Mouse (Mus musculus) liver, embryonic 14.5 days (tissue): Measurements from ENCODE around the gene Metap2.

Experiments used
- CTCF ChIP-seq: IDR thresholded peaks from 2 replicates; pipeline ENCODE4 v1.5.1; 2016; ENCODE audit warnings: antibody characterized with exemption, low read depth, control low read depth
- EP300 ChIP-seq: IDR thresholded peaks from 2 replicates; pipeline ENCODE4 v1.6.1; 2016; ENCODE audit warnings: antibody characterized with exemption, low read depth

DNA sequence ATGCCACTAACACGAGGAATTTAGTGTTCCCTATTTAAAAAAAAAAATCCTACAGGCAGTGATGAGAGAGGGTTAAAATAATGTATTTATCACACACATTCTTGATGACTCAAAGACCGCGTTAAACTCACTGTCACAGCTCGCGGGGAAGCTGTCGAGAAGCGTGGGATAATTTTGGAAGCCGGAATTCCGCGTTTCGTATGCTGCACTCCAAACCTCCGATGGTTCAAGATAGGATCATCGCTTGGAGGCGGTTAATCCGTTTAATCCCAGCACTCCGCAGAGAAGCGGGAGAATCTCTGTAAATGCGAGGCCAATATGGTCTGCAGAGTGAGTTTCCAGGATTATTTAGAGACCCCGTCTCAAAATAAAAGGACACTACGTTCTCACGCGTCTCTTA lies 6.9 kb downstream of the Metap2 start:
- TF ChIP-seq CTCF: no peak
- no peak for TF ChIP-seq EP300
